11 mouse cellular contexts compared by ENCODE assay signal in genomic region chr13:31812701-31813100, GRCm38 (mm10). TPM values are rescaled to one million over a fixed set of nuclear protein-coding genes. Genes with fewer than 3 reads are reported as not detected.
DNase-seq lines count a peak whose midpoint lies in the region; ATAC-seq and TF ChIP-seq lines count a peak whose summit lies in the region.
"Had no signal": no experiment of that assay in that cellular context is flagged by ENCODE, and none has a peak within 500 bp of the region (broad histone marks: within the 10 kb centered on the region; RNA-seq: fewer than 3 reads in every experiment).

No protein-coding gene starts in this region.

- peaks cover 26% of the 10 kb centered on the region for H3K4me1 ChIP-seq in heart, embryonic 11.5 days (ENCODE audit: control insufficient read depth, insufficient read depth, low read length)
- H3K4me1 ChIP-seq in kidney, postnatal 0 days (replicated peaks; ENCODE audit: insufficient read depth, low read length): peaks cover 14% of the 10 kb centered on the region
- peaks cover 18% of the 10 kb centered on the region for H3K4me1 ChIP-seq in hindbrain, embryonic 12.5 days
- peaks cover 45% of the 10 kb centered on the region for H3K4me1 ChIP-seq in limb, embryonic 15.5 days

- H3K36me3 ChIP-seq in heart, embryonic 11.5 days (ENCODE audit: control insufficient read depth, insufficient read depth, low read length): no peaks in the 10 kb centered on the region
- no peaks in the 10 kb centered on the region for H3K36me3 ChIP-seq in kidney, postnatal 0 days (ENCODE audit: insufficient read depth, low read length)
- H3K36me3 ChIP-seq in hindbrain, embryonic 12.5 days: no peaks in the 10 kb centered on the region
- H3K36me3 ChIP-seq in limb, embryonic 15.5 days: no peaks in the 10 kb centered on the region
- H3K36me3 ChIP-seq: lung, embryonic 15.5 days; midbrain, embryonic 13.5 days had no signal

- H3K4me2 ChIP-seq in heart, embryonic 11.5 days: peak overlapping the region; percentile 78
- H3K4me2 ChIP-seq in kidney, postnatal 0 days (ENCODE audit: low read length): peak overlapping the region; percentile 83
- peak overlapping the region; percentile 35 for H3K4me2 ChIP-seq in hindbrain, embryonic 12.5 days (replicated peaks)
- H3K4me2 ChIP-seq in limb, embryonic 15.5 days: peak overlapping the region; percentile 25; the same call in 1 of the 2 replicates
- H3K4me2 ChIP-seq: lung, embryonic 15.5 days had no signal

- no peaks in the 10 kb centered on the region for H3K9me3 ChIP-seq in heart, embryonic 11.5 days (replicated peaks; ENCODE audit: control insufficient read depth, low read length)
- no peaks in the 10 kb centered on the region for H3K9me3 ChIP-seq in kidney, postnatal 0 days (replicated peaks; ENCODE audit: low read length)
- no peaks in the 10 kb centered on the region for H3K9me3 ChIP-seq in hindbrain, embryonic 12.5 days (replicated peaks)
- no peaks in the 10 kb centered on the region for H3K9me3 ChIP-seq in limb, embryonic 15.5 days
- H3K9me3 ChIP-seq: lung, embryonic 15.5 days; midbrain, embryonic 13.5 days had no signal

- WGBS in heart, embryonic 11.5 days (ENCODE audit: insufficient replicate concordance): 58% methylated on average over 2 of the region's 2 CpGs
- 75% methylated on average over 2 of the region's 2 CpGs for WGBS in kidney, postnatal 0 days
- WGBS in hindbrain, embryonic 12.5 days: 34% methylated on average over 2 of the region's 2 CpGs
- 66% methylated on average over 2 of the region's 2 CpGs for WGBS in limb, embryonic 15.5 days

- H3K27ac ChIP-seq in heart, embryonic 11.5 days (ENCODE audit: low read depth, low read length): peak overlapping the region; percentile 29; the same call in 1 of the 2 replicates
- no peak overlapping the region for H3K27ac ChIP-seq in kidney, postnatal 0 days
- no peak overlapping the region for H3K27ac ChIP-seq in hindbrain, embryonic 12.5 days
- 0 out of 2 replicates have a peak overlapping the region, but pooled peaks have one; percentile 8 for H3K27ac ChIP-seq in limb, embryonic 15.5 days
- H3K27ac ChIP-seq: lung, embryonic 15.5 days; midbrain, embryonic 13.5 days had no signal

- TF ChIP-seq CTCF in kidney, postnatal 0 days (IDR thresholded peaks at IDR 0.05; ENCODE audit: low read depth): no peak

- H3K9ac ChIP-seq in heart, embryonic 11.5 days (ENCODE audit: low read depth, low read length): peak overlapping the region; percentile 43; the same call in 1 of the 2 replicates
- no peak overlapping the region for H3K9ac ChIP-seq in kidney, postnatal 0 days (ENCODE audit: low read depth, low read length)
- no peak overlapping the region for H3K9ac ChIP-seq in hindbrain, embryonic 12.5 days
- 0 out of 2 replicates have a peak overlapping the region, but pooled peaks have one; percentile 2 for H3K9ac ChIP-seq in limb, embryonic 15.5 days
- H3K9ac ChIP-seq: lung, embryonic 15.5 days; midbrain, embryonic 13.5 days had no signal

- DNase-seq in heart, postnatal 10 days: no peak
- no peak for DNase-seq in kidney, postnatal 0 days (ENCODE audit: low spot score)
- DNase-seq in kidney, postnatal 25 days: no peak
- no peak for DNase-seq in spleen, adult 18-20 months
- no peak for DNase-seq in thymus, postnatal 14 days
- DNase-seq: cerebellum, postnatal 10 days had no signal

- 0 out of 2 replicates have a peak overlapping the region, but pooled peaks have one; percentile 0 for H3K4me3 ChIP-seq in heart, embryonic 11.5 days (ENCODE audit: low read depth, low read length)
- H3K4me3 ChIP-seq in kidney, postnatal 0 days (replicated peaks; ENCODE audit: low read depth, low read length): no peak overlapping the region
- H3K4me3 ChIP-seq in hindbrain, embryonic 12.5 days: peak overlapping the region; percentile 9; the same call in 1 of the 2 replicates
- peak overlapping the region; percentile 15 for H3K4me3 ChIP-seq in limb, embryonic 15.5 days
- H3K4me3 ChIP-seq: lung, embryonic 15.5 days had no signal

- intact Hi-C loops in heart, postnatal 10 days (cut with DNase I): loop anchor here (5.0 kb wide), 1 partner anchor 195 kb away; no protein-coding TSS in a partner anchor

- peaks cover 55% of the 10 kb centered on the region for H3K27me3 ChIP-seq in heart, embryonic 11.5 days (ENCODE audit: control insufficient read depth, insufficient read depth, low read length)
- no peaks in the 10 kb centered on the region for H3K27me3 ChIP-seq in kidney, postnatal 0 days (ENCODE audit: insufficient read depth, low read length)
- H3K27me3 ChIP-seq in hindbrain, embryonic 12.5 days: peaks cover 87% of the 10 kb centered on the region
- H3K27me3 ChIP-seq in limb, embryonic 15.5 days: peaks cover 53% of the 10 kb centered on the region

- no peak for ATAC-seq in heart, embryonic 11.5 days (replicated peaks; ENCODE audit: insufficient number of reproducible peaks, low FRiP score, low TSS enrichment)
- no peak for ATAC-seq in kidney, postnatal 0 days (replicated peaks; ENCODE audit: low FRiP score, low read depth)
- ATAC-seq in hindbrain, embryonic 12.5 days (ENCODE audit: low FRiP score): no peak
- ATAC-seq in limb, embryonic 15.5 days (ENCODE audit: insufficient number of reproducible peaks, low FRiP score, low TSS enrichment, low read depth): no peak
- ATAC-seq: midbrain, embryonic 13.5 days had no signal

RNA-seq across cellular contexts. Expression of gene Foxc1, which starts 6.3 kb away (rescaled TPM):
- polyA plus RNA-seq in heart, embryonic 11.5 days (2014; fragmentation: Nextera tagmentation; extraction: Ambion mirVana): 4.0 and 4.2 TPM in 2 replicates
- total RNA-seq in heart, postnatal 10 days (2021): 1 to 10 TPM; 7.0 to 7.8 TPM
- polyA plus RNA-seq in kidney, postnatal 0 days (2015; fragmentation: Nextera tagmentation; extraction: Ambion mirVana): 5.7 and 7.6 TPM in 2 replicates
- polyA plus RNA-seq in hindbrain, embryonic 12.5 days (2016; fragmentation: Nextera tagmentation; extraction: Ambion mirVana): 11.0 and 11.5 TPM in 2 replicates
- 2.0 and 3.1 TPM in 2 replicates for polyA plus RNA-seq in limb, embryonic 15.5 days (2015; fragmentation: Nextera tagmentation; extraction: Ambion mirVana)

Comparison
In these comparisons a context has a peak if more than half of its experiments do, and no peak if none do; other contexts are left out.
1. H3K27ac ChIP-seq: peak in heart, embryonic 11.5 days (single experiment) and limb, embryonic 15.5 days (single experiment); none in kidney, postnatal 0 days (single experiment) and hindbrain, embryonic 12.5 days (single experiment).
2. H3K4me2 ChIP-seq: peak in every context shown above with its lines; median percentile 83 in kidney, postnatal 0 days; 78 in heart, embryonic 11.5 days; 35 in hindbrain, embryonic 12.5 days; 25 in limb, embryonic 15.5 days.
3. H3K9ac ChIP-seq: peak in heart, embryonic 11.5 days (single experiment) and limb, embryonic 15.5 days (single experiment); none in kidney, postnatal 0 days (single experiment) and hindbrain, embryonic 12.5 days (single experiment).